Mouse (Mus musculus) ES-E14 (cell line): ENCODE results near the gene Kncn.

Source experiments
- CHD2 ChIP-seq: IDR thresholded peaks from 2 replicates; pipeline ENCODE4 v1.6.1; 2014; ENCODE audit warnings: mild to moderate bottlenecking, low read depth, low read length, inconsistent platforms
- HCFC1 ChIP-seq: IDR thresholded peaks from 2 replicates; pipeline ENCODE4 v1.6.1; 2012; ENCODE audit warnings: low read length, inconsistent platforms, borderline replicate concordance; ENCODE audit not compliant: insufficient read depth
- MAFK ChIP-seq: IDR thresholded peaks from 2 replicates; pipeline ENCODE4 v1.6.1; 2014; ENCODE audit warnings: mild to moderate bottlenecking, low read depth, low read length, inconsistent platforms; ENCODE audit not compliant: insufficient read depth
- ZC3H11A ChIP-seq: IDR thresholded peaks from 2 replicates; pipeline ENCODE4 v1.6.1; 2012; ENCODE audit warnings: low read depth, mild to moderate bottlenecking, inconsistent platforms, low read length, borderline replicate concordance
- ZNF384 ChIP-seq: IDR thresholded peaks from 2 replicates; pipeline ENCODE4 v1.6.1; 2012; ENCODE audit warnings: low read depth, low read length, inconsistent platforms

GRCm38 (mm10) chr4:115931556-115932088, 47.4 kb downstream of the Kncn start:
- TF ChIP-seq ZC3H11A = no peak
- no peak for TF ChIP-seq MAFK
- TF ChIP-seq HCFC1 = no peak
- TF ChIP-seq CHD2 = no peak
- TF ChIP-seq ZNF384 = no peak
